Mouse (Mus musculus) spleen, adult 12 weeks (tissue): Measurements from ENCODE around the gene Srsf7.
A peak's percentile ranks its signal among the peaks of the same experiment; 100 is the strongest.
"Not testable (repeated sequence)": the region's sequence is repeated elsewhere in the genome, so short reads cannot be mapped to it uniquely, and the experiment has no call there.

Source experiments
- DNase-seq: peaks from one replicate; pipeline ENCODE4 v3.0.0; 2022; ENCODE audit warnings: low spot score

Gene Srsf7

DNA sequence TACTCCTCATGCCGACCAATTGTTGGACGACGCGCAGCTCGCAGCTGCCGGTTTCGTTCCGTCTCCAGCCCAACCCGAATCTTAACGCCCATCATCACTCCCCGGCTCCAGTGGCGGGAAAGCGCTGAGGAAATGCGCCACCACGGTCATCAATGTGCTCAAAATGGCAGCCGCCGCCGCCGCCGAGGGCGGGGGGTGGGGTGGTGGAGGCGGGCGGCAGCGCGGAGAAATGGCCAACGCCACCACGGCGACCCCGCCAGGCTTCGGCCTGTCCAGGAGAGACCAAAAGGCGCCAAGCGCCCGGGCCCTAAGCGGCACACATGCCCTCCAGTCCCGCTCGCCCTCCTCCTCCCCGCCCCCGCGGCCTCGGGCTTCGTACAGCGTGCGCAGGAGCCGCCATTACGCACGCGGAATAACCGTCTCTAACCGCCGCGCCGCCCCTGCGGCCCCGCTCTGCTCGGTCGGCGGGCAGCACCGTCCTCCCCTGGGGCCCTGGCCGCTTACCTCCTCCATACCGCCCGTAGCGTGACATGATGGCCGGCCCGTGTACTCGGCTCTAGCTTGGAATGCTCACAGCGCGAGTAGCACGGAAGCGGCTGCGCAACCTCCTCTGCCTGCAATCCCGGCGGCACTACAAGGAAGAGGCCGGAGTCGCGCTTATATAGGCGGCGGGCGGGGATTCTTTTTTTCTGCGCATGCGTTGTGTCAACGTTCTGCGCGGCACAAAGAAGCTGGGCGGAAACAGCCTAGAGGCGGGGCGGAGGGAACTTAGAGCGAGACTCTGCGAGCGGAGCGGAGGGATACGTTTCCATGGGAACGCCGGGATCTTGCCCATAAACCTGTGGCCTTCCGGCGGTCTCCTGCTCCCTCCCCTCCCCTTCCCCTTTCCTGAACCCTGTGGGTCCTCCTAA is at the start of gene Srsf7, which contains the start of gene Ttc39d:
Gene Srsf7, minus strand, starts transcription at position 637 of the 911 bp plus-strand sequence.
Gene Ttc39d, plus strand, starts transcription at position 790 of the 911 bp plus-strand sequence.
- peak; percentile 98 for DNase-seq

GRCm38 (mm10) chr17:80255208-80255607 is 48.1 kb upstream of the Srsf7 start:
- DNase-seq, result no peak

GRCm38 (mm10) chr17:80254421-80254820 is 47.3 kb upstream of the Srsf7 start:
- no peak for DNase-seq

- DNase-seq, result no peak
Observed at GRCm38 (mm10) chr17:80252757-80253525, 45.8 kb upstream of the Srsf7 start.

GRCm38 (mm10) chr17:80243116-80243515 is 36.0 kb upstream of the Srsf7 start:
- no peak for DNase-seq

- no peak for DNase-seq
Observed at GRCm38 (mm10) chr17:80241594-80241993, 34.5 kb upstream of the Srsf7 start.

DNA sequence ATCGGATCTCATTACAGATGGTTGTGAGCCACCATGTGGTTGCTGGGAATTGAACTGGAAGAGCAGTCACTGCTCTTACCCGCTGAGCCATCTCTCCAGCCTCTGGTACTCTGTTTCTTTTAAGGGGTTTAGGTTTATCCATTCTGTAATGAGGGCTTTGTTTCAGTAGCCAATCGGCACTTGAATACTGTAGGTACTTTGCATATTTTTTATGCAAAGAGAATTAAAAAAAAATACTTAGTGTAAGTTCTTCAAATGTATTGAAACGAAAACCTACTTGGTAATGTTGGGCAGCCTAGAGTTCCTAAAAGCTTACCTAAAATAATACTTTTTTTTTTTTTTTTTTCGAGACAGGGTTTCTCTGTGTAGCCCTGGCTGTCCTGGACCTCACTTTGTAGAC is 30.4 kb upstream of the Srsf7 start:
- DNase-seq, result no peak

DNA sequence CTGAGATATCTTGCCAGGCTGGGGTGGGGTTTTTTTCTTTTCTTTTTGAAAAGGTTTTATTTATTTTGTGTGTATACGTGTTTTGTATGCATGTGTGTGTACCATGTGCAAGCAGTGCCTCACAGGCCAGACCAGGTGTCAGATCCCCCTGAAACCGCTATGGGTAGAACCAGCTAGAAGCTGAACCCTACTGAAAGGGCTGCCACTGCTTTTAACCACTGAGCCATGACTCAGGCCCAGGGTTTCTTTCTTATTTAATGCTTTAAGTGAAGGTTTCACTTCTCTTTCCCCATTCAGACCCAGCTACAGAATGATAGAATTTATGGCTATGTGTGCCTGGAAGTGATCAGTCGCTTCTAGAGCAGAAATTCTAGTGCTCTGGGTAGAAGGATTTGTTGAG is 29.7 kb upstream of the Srsf7 start:
- DNase-seq, result peak; percentile 9

GRCm38 (mm10) chr17:80235477-80235876 is 28.4 kb upstream of the Srsf7 start:
- no peak for DNase-seq

- no peak for DNase-seq
Observed at GRCm38 (mm10) chr17:80234376-80234775, 27.3 kb upstream of the Srsf7 start.

GRCm38 (mm10) chr17:80233844-80234243 is 26.7 kb upstream of the Srsf7 start:
- no peak for DNase-seq

GRCm38 (mm10) chr17:80229396-80229795 is 22.3 kb upstream of the Srsf7 start:
- no peak for DNase-seq

- not testable (repeated sequence) for DNase-seq
Observed at GRCm38 (mm10) chr17:80225142-80225541, 18.0 kb upstream of the Srsf7 start.

- DNase-seq, result peak; percentile 67
Observed at GRCm38 (mm10) chr17:80224326-80225116, 17.4 kb upstream of the Srsf7 start, which contains the start of gene Gemin6. Gene Gemin6, plus strand, starts transcription at chr17:80224441.

- DNase-seq, result no peak
Observed at GRCm38 (mm10) chr17:80223829-80224228, 16.7 kb upstream of the Srsf7 start.

- no peak for DNase-seq
Observed at GRCm38 (mm10) chr17:80221890-80222628, 15.0 kb upstream of the Srsf7 start.

DNA sequence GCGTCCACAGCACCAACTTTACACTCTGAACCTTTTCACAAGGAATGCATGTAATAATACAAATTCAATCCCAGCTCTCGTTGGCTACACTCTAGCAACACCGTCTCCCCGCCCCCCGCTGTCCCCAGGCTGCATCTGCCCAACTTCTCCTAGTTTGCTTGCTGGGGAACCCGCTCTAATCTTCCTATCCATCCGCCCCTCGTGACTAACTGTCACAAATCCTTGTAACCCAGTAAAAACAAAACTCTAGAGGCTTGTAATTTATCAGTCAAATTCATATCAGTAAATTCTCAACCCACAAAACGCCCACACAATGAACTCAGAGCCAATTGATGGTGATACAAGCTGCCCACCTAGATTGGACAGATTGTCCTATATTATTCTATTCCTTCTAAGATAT is 14.1 kb upstream of the Srsf7 start:
- DNase-seq, result no peak

DNA sequence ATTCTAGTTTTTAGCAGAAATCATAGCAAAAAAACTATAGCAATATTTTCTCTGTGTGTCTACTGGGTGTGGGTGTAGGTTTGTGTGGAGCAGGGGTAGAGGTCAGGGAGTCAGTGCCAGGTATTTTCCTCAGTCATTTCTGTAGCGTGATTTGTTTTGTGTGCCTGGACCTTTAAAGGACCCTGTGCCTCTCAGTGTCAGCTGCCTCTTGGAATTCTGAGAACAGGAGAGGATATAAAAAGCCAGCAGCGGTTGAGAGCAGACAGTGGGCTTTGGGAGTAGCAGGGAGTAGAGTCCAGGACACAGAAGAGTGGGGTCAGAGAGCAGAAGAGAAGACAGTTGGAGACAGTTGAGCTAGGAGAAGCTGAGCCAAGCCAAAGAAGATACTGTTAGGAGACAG is 13.0 kb upstream of the Srsf7 start:
- DNase-seq, result no peak

DNA sequence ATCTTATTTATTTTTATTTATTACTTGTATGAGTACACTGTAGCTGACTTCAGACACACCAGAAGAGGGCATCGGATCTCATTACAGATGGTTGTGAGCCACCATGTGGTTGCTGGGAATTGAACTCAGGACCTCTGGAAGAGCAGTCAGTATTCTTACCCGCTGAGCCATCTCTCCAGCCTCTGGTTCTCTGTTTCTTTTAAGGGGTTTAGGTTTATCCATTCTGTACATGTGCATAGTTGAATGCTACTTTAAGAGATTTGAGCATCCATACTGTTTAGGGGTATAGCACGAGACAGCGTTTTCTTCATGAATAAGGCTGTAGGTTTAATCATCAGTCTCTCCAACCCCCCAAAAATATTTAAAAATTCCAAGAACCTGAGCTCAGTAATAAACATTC is 6.9 kb upstream of the Srsf7 start:
- not testable (repeated sequence) for DNase-seq

- DNase-seq, result no peak
Observed at GRCm38 (mm10) chr17:80206301-80206670, 821 bp downstream of the Srsf7 start.

DNA sequence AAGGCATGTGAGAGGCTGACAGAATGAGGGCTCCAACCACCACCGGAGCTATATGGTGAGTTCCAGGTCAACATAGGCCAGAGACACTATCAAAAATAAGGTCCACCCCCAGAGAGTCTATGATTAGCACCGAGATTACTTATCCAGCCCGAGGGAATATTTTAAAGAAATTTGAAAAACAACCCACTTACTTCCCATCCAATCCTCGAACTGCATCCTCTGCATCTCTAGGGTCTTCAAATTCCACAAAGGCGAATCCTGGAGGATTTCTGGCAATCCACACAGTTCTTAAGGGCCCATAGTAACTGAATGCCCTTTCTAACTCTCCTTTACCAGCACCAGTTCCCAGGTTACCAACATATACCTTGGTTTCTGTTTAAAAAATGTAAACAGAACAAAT is 1.4 kb downstream of the Srsf7 start:
- no peak for DNase-seq
